Mouse (Mus musculus): ENCODE results near the gene Gm10337. TPM values are rescaled to one million over a fixed set of nuclear protein-coding genes. Genes with fewer than 3 reads are reported as not detected.

Gm10337 gene
- polyA plus RNA-seq, 1 experiment from 2014 or later: not detected

GRCm38 (mm10) chr15:102518859-102519201, 15.3 kb downstream of the Gm10337 start:
- Histone ChIP-seq H3K4me2 (ENCODE audit: low read depth, low read length) (peak overlapping the region; percentile 82), H3K4me3 (ENCODE audit: low read length) (peak overlapping the region; percentile 60), H3K27me3 (ENCODE audit: control insufficient read depth, insufficient read depth, low read depth, low read length) (no peaks in the 10 kb centered on the region), H3K27ac (ENCODE audit: low read length) (peak overlapping the region; percentile 99), H3K9ac (ENCODE audit: low read length) (peak overlapping the region; percentile 92), H3K4me1 (replicated peaks; ENCODE audit: control insufficient read depth, insufficient read depth, low read length) (peaks cover 14% of the 10 kb centered on the region), H3K9me3 (ENCODE audit: control insufficient read depth, low read length) (no peaks in the 10 kb centered on the region), H3K36me3 (ENCODE audit: control insufficient read depth, insufficient read depth, low read length) (peaks cover 10% of the 10 kb centered on the region; the same call in 1 of the 2 replicates)
- no peak for ATAC-seq (ENCODE audit: low read depth)
- WGBS: 8% methylated on average over 9 of the region's 9 CpGs

- Histone ChIP-seq H3K27me3 (ENCODE audit: control insufficient read depth, insufficient read depth, low read depth, low read length) (no peaks in the 10 kb centered on the region), H3K9ac (ENCODE audit: low read length) (peak overlapping the region; percentile 92), H3K4me2 (ENCODE audit: low read depth, low read length) (peak overlapping the region; percentile 82), H3K4me1 (replicated peaks; ENCODE audit: control insufficient read depth, insufficient read depth, low read length) (peaks cover 14% of the 10 kb centered on the region), H3K4me3 (ENCODE audit: low read length) (peak overlapping the region; percentile 60), H3K27ac (ENCODE audit: low read length) (peak overlapping the region; percentile 99; the same call in 1 of the 2 replicates), H3K36me3 (ENCODE audit: control insufficient read depth, insufficient read depth, low read length) (peaks cover 15% of the 10 kb centered on the region; the same call in 1 of the 2 replicates), H3K9me3 (ENCODE audit: control insufficient read depth, low read length) (no peaks in the 10 kb centered on the region)
- 51% methylated on average over 15 of the region's 17 CpGs for WGBS
- ATAC-seq (ENCODE audit: low read depth): no peak
These were observed 16.0 kb downstream of the Gm10337 start for GRCm38 (mm10) chr15:102519211-102520141.

DNA sequence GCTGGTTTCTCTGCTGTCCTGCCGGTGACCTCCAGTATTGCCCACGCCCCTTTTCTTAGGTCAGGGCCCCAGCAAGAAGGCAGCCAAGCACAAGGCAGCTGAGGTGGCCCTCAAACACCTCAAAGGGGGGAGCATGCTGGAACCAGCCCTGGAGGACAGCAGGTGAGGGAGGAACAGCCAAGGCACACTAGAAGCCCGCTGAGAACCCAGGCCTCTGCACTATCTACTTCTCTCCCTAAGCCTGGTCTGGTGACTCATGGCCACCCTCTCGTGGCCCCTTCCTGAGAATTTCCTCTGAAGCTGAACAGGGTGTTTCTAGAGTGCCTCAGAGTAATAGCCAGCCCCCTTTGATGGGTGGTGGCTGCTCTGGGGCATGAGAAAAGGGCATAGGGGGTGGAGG, 16.9 kb downstream of the Gm10337 start:
- H3K36me3 ChIP-seq (ENCODE audit: control insufficient read depth, insufficient read depth, low read length): peaks cover 16% of the 10 kb centered on the region; the same call in 1 of the 2 replicates
- no peak overlapping the region for H3K4me2 ChIP-seq (ENCODE audit: low read depth, low read length)
- no peak overlapping the region for H3K27ac ChIP-seq (ENCODE audit: low read length)
- no peaks in the 10 kb centered on the region for H3K27me3 ChIP-seq (ENCODE audit: control insufficient read depth, insufficient read depth, low read depth, low read length)
- no peak overlapping the region for H3K4me3 ChIP-seq (ENCODE audit: low read length)
- no peaks in the 10 kb centered on the region for H3K9me3 ChIP-seq (ENCODE audit: control insufficient read depth, low read length)
- no peak for ATAC-seq (ENCODE audit: low read depth)
- peaks cover 14% of the 10 kb centered on the region for H3K4me1 ChIP-seq (replicated peaks; ENCODE audit: control insufficient read depth, insufficient read depth, low read length)
- WGBS: 67% methylated on average over 4 of the region's 4 CpGs
- H3K9ac ChIP-seq (ENCODE audit: low read length): no peak overlapping the region

DNA sequence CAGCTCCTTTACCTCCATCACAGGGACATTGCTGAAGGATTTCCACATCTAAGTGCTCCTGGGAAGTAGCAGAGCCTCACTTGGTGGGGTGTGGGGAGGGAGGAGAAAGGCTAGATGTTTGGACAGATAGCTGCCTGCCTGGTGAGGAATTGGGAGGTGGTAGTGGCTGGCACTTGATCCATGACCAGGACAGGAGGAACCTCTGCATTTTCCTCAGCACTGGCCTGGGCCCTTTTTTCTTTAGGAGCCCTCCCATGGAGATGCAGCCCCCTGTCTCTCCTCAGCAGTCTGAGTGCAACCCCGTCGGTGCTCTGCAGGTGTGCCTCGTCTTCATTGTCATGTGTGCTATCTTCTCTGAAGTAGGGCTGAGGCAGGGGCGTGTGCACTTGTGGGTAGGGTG, 18.0 kb downstream of the Gm10337 start:
- Histone ChIP-seq H3K27me3 (ENCODE audit: control insufficient read depth, insufficient read depth, low read depth, low read length) (no peaks in the 10 kb centered on the region), H3K4me3 (ENCODE audit: low read length) (no peak overlapping the region), H3K36me3 (ENCODE audit: control insufficient read depth, insufficient read depth, low read length) (peaks cover 16% of the 10 kb centered on the region; the same call in 1 of the 2 replicates), H3K4me1 (replicated peaks; ENCODE audit: control insufficient read depth, insufficient read depth, low read length) (peaks cover 6% of the 10 kb centered on the region), H3K4me2 (ENCODE audit: low read depth, low read length) (no peak overlapping the region), H3K27ac (ENCODE audit: low read length) (no peak overlapping the region), H3K9ac (ENCODE audit: low read length) (no peak overlapping the region), H3K9me3 (ENCODE audit: control insufficient read depth, low read length) (no peaks in the 10 kb centered on the region)
- 78% methylated on average over 4 of the region's 4 CpGs for WGBS
- no peak for ATAC-seq (ENCODE audit: low read depth)

- no peak within 1 kb of the TSS for H3K4me3 ChIP-seq (ENCODE audit: low read length)
- H3K36me3 ChIP-seq (ENCODE audit: control insufficient read depth, insufficient read depth, low read length): peaks cover 43% of the 10 kb centered on the region
- no peak within 1 kb of the TSS for H3K9ac ChIP-seq (ENCODE audit: low read length)
- no peak within 1 kb of the TSS for H3K27ac ChIP-seq (ENCODE audit: low read length)
- WGBS: 1% methylated on average over 3 of the region's 3 CpGs
- no peaks in the 10 kb centered on the region; the same call in 1 of the 2 replicates for H3K4me1 ChIP-seq (replicated peaks; ENCODE audit: control insufficient read depth, insufficient read depth, low read length)
- H3K9me3 ChIP-seq (ENCODE audit: control insufficient read depth, low read length): no peaks in the 10 kb centered on the region
- peak; percentile 56; the same call in 1 of the 2 replicates for ATAC-seq (ENCODE audit: low read depth)
- no peaks in the 10 kb centered on the region for H3K27me3 ChIP-seq (ENCODE audit: control insufficient read depth, insufficient read depth, low read depth, low read length)
- H3K4me2 ChIP-seq (ENCODE audit: low read depth, low read length): no peak within 1 kb of the TSS
These were observed 21.5 kb downstream of the Gm10337 start, which contains the start of gene Npff for GRCm38 (mm10) chr15:102524892-102525485. TSS of gene Npff (minus strand) at chr15:102524942.

DNA sequence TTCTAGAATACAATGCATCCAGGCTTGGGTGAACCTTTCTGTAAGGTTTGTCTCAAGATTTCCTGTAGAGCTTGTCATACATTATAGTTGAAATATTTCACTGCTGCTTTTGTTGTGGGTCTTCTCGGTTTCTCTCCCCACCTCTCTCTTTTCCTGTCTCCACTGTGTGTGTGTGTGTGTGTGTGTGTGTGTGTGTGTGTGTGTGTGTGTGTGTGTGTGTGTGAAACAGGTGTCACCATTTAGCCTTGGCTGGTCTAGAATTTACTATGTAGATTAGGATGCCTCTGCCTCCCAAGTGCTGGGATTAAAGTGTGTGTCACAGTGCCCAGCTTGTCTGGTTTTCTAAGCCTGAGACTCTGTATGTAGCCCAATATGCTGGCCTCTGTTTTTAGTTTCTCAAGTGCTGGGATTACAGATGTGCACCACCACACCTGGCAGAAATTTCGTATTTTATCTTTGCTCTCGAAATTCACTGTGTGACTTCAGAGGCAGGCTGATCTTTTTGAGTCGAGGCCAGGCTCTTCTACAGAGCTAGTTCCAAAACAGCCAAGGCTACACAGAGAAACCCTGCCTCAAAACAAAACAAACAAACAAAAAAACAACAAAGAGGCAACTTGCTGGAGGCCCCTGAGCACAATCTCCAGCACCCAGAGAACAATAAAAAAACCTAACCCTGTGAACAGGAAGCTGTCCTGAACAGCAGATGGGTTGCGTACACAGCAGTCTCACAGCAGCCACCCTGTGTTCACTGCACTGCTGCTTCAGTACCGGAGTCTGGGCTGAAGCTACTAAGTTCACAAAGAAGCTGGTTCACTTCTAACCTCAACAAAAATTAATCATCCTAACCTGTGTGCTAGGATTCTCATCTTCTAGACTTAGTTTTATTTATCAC, 22.8 kb downstream of the Gm10337 start:
- Histone ChIP-seq H3K9me3 (ENCODE audit: control insufficient read depth, low read length) (no peaks in the 10 kb centered on the region), H3K4me2 (ENCODE audit: low read depth, low read length) (no peak overlapping the region), H3K4me3 (ENCODE audit: low read length) (no peak overlapping the region), H3K36me3 (ENCODE audit: control insufficient read depth, insufficient read depth, low read length) (peaks cover 52% of the 10 kb centered on the region), H3K27me3 (ENCODE audit: control insufficient read depth, insufficient read depth, low read depth, low read length) (no peaks in the 10 kb centered on the region), H3K9ac (ENCODE audit: low read length) (no peak overlapping the region), H3K4me1 (replicated peaks; ENCODE audit: control insufficient read depth, insufficient read depth, low read length) (no peaks in the 10 kb centered on the region), H3K27ac (ENCODE audit: low read length) (no peak overlapping the region)
- no peak for ATAC-seq (ENCODE audit: low read depth)
- WGBS: 73% methylated on average over 6 of the region's 6 CpGs

GRCm38 (mm10) chr15:102527936-102528335, 24.4 kb downstream of the Gm10337 start:
- H3K4me2 ChIP-seq (ENCODE audit: low read depth, low read length): no peak overlapping the region
- H3K9ac ChIP-seq (ENCODE audit: low read length): no peak overlapping the region
- no peaks in the 10 kb centered on the region for H3K4me1 ChIP-seq (replicated peaks; ENCODE audit: control insufficient read depth, insufficient read depth, low read length)
- 71% methylated on average over 3 of the region's 3 CpGs for WGBS
- no peaks in the 10 kb centered on the region for H3K27me3 ChIP-seq (ENCODE audit: control insufficient read depth, insufficient read depth, low read depth, low read length)
- H3K4me3 ChIP-seq (ENCODE audit: low read length): no peak overlapping the region
- no peak overlapping the region for H3K27ac ChIP-seq (ENCODE audit: low read length)
- no peaks in the 10 kb centered on the region for H3K9me3 ChIP-seq (ENCODE audit: control insufficient read depth, low read length)
- peaks cover 59% of the 10 kb centered on the region for H3K36me3 ChIP-seq (ENCODE audit: control insufficient read depth, insufficient read depth, low read length)
- no peak for ATAC-seq (ENCODE audit: low read depth)

DNA sequence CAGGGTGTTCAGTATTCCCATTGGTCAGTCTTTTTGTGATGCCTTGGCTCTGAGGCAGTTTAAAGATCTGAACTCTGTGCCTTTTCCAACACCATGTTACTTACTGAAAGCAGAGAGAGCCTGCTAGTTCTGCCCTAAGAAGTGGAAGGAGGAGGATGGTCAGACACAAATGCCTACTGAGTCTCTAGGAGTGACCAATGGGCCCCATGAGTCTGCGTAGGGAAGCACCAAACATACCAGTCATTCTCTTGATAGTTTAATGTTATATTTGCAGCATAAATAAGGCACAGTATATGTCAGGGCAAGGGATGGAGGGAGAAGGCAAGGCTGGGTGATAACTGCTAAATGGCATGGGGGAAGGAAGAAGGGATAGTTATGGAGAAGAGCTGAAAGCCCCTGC, 24.9 kb downstream of the Gm10337 start:
- WGBS: 97% methylated on average over 1 of the region's 1 CpGs
- no peak overlapping the region for H3K27ac ChIP-seq (ENCODE audit: low read length)
- no peak overlapping the region for H3K9ac ChIP-seq (ENCODE audit: low read length)
- no peak for ATAC-seq (ENCODE audit: low read depth)
- no peaks in the 10 kb centered on the region for H3K9me3 ChIP-seq (ENCODE audit: control insufficient read depth, low read length)
- no peaks in the 10 kb centered on the region for H3K27me3 ChIP-seq (ENCODE audit: control insufficient read depth, insufficient read depth, low read depth, low read length)
- H3K4me2 ChIP-seq (ENCODE audit: low read depth, low read length): no peak overlapping the region
- no peak overlapping the region for H3K4me3 ChIP-seq (ENCODE audit: low read length)
- peaks cover 63% of the 10 kb centered on the region for H3K36me3 ChIP-seq (ENCODE audit: control insufficient read depth, insufficient read depth, low read length)
- H3K4me1 ChIP-seq (replicated peaks; ENCODE audit: control insufficient read depth, insufficient read depth, low read length): no peaks in the 10 kb centered on the region

Data from lung, embryonic 16.5 days (tissue).